Mouse (Mus musculus) forebrain, embryonic 16.5 days (tissue): ENCODE results near the gene Synpo2l. TPM values are rescaled to one million over a fixed set of nuclear protein-coding genes. Genes with fewer than 3 reads are reported as not detected.

ENCODE experiments used
- ATAC-seq: fragments of 200-750 bp; cut with Nextera tagmentation; 2 replicates; pipeline ENCODE4 v1.8.0; 2017; ENCODE audit warnings: mild to moderate bottlenecking, moderate library complexity
- H3K27ac ChIP-seq: fragments of 300-500 bp; sonication (generic); 2 replicates; pipeline ENCODE4 v1.5.1; 2014; ENCODE audit warnings: low read length, control low read depth
- H3K27me3 ChIP-seq: fragments of 300-500 bp; sonication (generic); replicated peaks from 2 replicates; pipeline ENCODE4 v1.6.1; 2014; ENCODE audit warnings: low read length; ENCODE audit not compliant: control insufficient read depth, insufficient read depth
- H3K36me3 ChIP-seq: fragments of 300-500 bp; sonication (generic); 2 replicates; pipeline ENCODE4 v1.6.1; 2014; ENCODE audit not compliant: control insufficient read depth, insufficient read depth
- H3K4me1 ChIP-seq: fragments of 300-500 bp; sonication (generic); replicated peaks from 2 replicates; pipeline ENCODE4 v1.6.1; 2014; ENCODE audit warnings: low read length; ENCODE audit not compliant: control insufficient read depth, insufficient read depth
- H3K4me2 ChIP-seq: fragments of 300-500 bp; sonication (generic); 2 replicates; pipeline ENCODE4 v1.6.1; 2014; ENCODE audit warnings: mild to moderate bottlenecking, low read length, control low read depth
- H3K4me3 ChIP-seq: fragments of 300-500 bp; sonication (generic); replicated peaks from 2 replicates; pipeline ENCODE4 v1.5.1; 2014; ENCODE audit warnings: mild to moderate bottlenecking, low read length, control low read depth
- H3K9ac ChIP-seq: fragments of 300-500 bp; sonication (generic); replicated peaks from 2 replicates; pipeline ENCODE4 v1.6.1; 2014; ENCODE audit warnings: low read depth, low read length, control low read depth
- H3K9me3 ChIP-seq: fragments of 300-500 bp; sonication (generic); 2 replicates; pipeline ENCODE4 v1.6.1; 2016; ENCODE audit warnings: low read length; ENCODE audit not compliant: control insufficient read depth
- WGBS: fragments of 180-500 bp; shearing (Covaris S2); extraction: QIAGEN DNeasy Blood & Tissue Kit; methylation state at CpG from one replicate; pipeline ENCODE4 v1.1.7; 2014; 5-methylcytosine and 5-hydroxymethylcytosine counted together
- polyA plus RNA-seq: library from polyadenylated mRNA; unstranded; fragments of >200 nt; fragmentation: Nextera tagmentation; extraction: Ambion mirVana; gene quantifications from 2 replicates; pipeline ENCODE4 v1.2.1, GENCODE M21; 2015

Gene Synpo2l
- polyA plus RNA-seq, 1 experiment from 2014 or later = 0.14 TPM

GRCm38 (mm10) chr14:20655731-20656130 is 12.4 kb downstream of the Synpo2l start:
- 88% methylated on average over 9 of the region's 9 CpGs for WGBS

GRCm38 (mm10) chr14:20654690-20655421 is 13.3 kb downstream of the Synpo2l start:
- Histone ChIP-seq H3K9me3 (no peaks in the 10 kb centered on the region), H3K4me1 (no peaks in the 10 kb centered on the region), H3K27ac (no peak overlapping the region), H3K27me3 (no peaks in the 10 kb centered on the region), H3K4me2 (no peak overlapping the region), H3K36me3 (no peaks in the 10 kb centered on the region), H3K9ac (no peak overlapping the region), H3K4me3 (no peak overlapping the region)
- WGBS = 81% methylated on average over 9 of the region's 9 CpGs
- no peak for ATAC-seq

More at GRCm38 (mm10) chr14:20655731-20656130, 12.4 kb downstream of the Synpo2l start:
- Histone ChIP-seq H3K4me1 (peaks cover 3% of the 10 kb centered on the region; the same call in 1 of the 2 replicates), H3K27ac (no peak overlapping the region), H3K4me2 (no peak overlapping the region), H3K36me3 (no peaks in the 10 kb centered on the region), H3K9me3 (no peaks in the 10 kb centered on the region), H3K4me3 (no peak overlapping the region), H3K27me3 (no peaks in the 10 kb centered on the region), H3K9ac (no peak overlapping the region)
- ATAC-seq = no peak

GRCm38 (mm10) chr14:20651722-20652256 is 16.4 kb downstream of the Synpo2l start:
- H3K4me3 ChIP-seq = no peak overlapping the region
- no peak overlapping the region for H3K27ac ChIP-seq
- no peaks in the 10 kb centered on the region for H3K4me1 ChIP-seq
- H3K36me3 ChIP-seq = no peaks in the 10 kb centered on the region
- 72% methylated on average over 4 of the region's 4 CpGs for WGBS
- no peaks in the 10 kb centered on the region for H3K9me3 ChIP-seq
- no peak overlapping the region for H3K9ac ChIP-seq
- no peak overlapping the region for H3K4me2 ChIP-seq
- H3K27me3 ChIP-seq = no peaks in the 10 kb centered on the region
- no peak for ATAC-seq

- H3K9me3 ChIP-seq = no peaks in the 10 kb centered on the region
- no peaks in the 10 kb centered on the region for H3K27me3 ChIP-seq
- no peak overlapping the region for H3K9ac ChIP-seq
- H3K27ac ChIP-seq = no peak overlapping the region
- WGBS = 79% methylated on average over 2 of the region's 2 CpGs
- no peaks in the 10 kb centered on the region for H3K36me3 ChIP-seq
- H3K4me1 ChIP-seq = no peaks in the 10 kb centered on the region
- no peak overlapping the region for H3K4me2 ChIP-seq
- H3K4me3 ChIP-seq = no peak overlapping the region
- ATAC-seq = no peak
Measured at GRCm38 (mm10) chr14:20651000-20651399, 17.2 kb downstream of the Synpo2l start.

- H3K27me3 ChIP-seq = no peaks in the 10 kb centered on the region
- no peak overlapping the region for H3K9ac ChIP-seq
- no peak for ATAC-seq
- peaks cover 5% of the 10 kb centered on the region for H3K4me1 ChIP-seq
- H3K4me3 ChIP-seq = no peak overlapping the region
- no peak overlapping the region for H3K27ac ChIP-seq
- no peak overlapping the region for H3K4me2 ChIP-seq
- no peaks in the 10 kb centered on the region for H3K36me3 ChIP-seq
- no peaks in the 10 kb centered on the region for H3K9me3 ChIP-seq
Measured at GRCm38 (mm10) chr14:20646381-20646780, 21.8 kb downstream of the Synpo2l start.

- H3K9ac ChIP-seq = no peak overlapping the region
- 44% methylated on average over 3 of the region's 3 CpGs for WGBS
- H3K4me3 ChIP-seq = no peak overlapping the region
- no peak overlapping the region for H3K27ac ChIP-seq
- H3K9me3 ChIP-seq = no peaks in the 10 kb centered on the region
- H3K4me1 ChIP-seq = peaks cover 6% of the 10 kb centered on the region
- ATAC-seq = no peak
- no peaks in the 10 kb centered on the region for H3K36me3 ChIP-seq
- H3K4me2 ChIP-seq = no peak overlapping the region
- H3K27me3 ChIP-seq = no peaks in the 10 kb centered on the region
Measured at GRCm38 (mm10) chr14:20645547-20645946, 22.6 kb downstream of the Synpo2l start.

GRCm38 (mm10) chr14:20641438-20641875 is 26.7 kb downstream of the Synpo2l start:
- Histone ChIP-seq H3K4me2 (peak overlapping the region; percentile 90), H3K27me3 (no peaks in the 10 kb centered on the region), H3K27ac (peak overlapping the region; percentile 94), H3K9me3 (no peaks in the 10 kb centered on the region), H3K4me3 (peak overlapping the region; percentile 89), H3K4me1 (peaks cover 8% of the 10 kb centered on the region), H3K9ac (peak overlapping the region; percentile 90), H3K36me3 (no peaks in the 10 kb centered on the region)
- no peak for ATAC-seq
- 12% methylated on average over 10 of the region's 10 CpGs for whole genome bisulfite sequencing

GRCm38 (mm10) chr14:20640644-20641437 is 27.3 kb downstream of the Synpo2l start, which contains the start of gene Usp54:
Gene Usp54 (minus strand): TSS chr14:20641063.
- peaks cover 8% of the 10 kb centered on the region for H3K4me1 ChIP-seq
- peak within 1 kb of the TSS; percentile 89 for H3K4me3 ChIP-seq
- under 1% methylated on average over 73 of the region's 73 CpGs for WGBS
- H3K27me3 ChIP-seq = no peaks in the 10 kb centered on the region
- ATAC-seq = peak; percentile 98
- H3K27ac ChIP-seq = peak within 1 kb of the TSS; percentile 94
- no peaks in the 10 kb centered on the region for H3K36me3 ChIP-seq
- H3K9me3 ChIP-seq = no peaks in the 10 kb centered on the region
- H3K9ac ChIP-seq = peak within 1 kb of the TSS; percentile 90
- H3K4me2 ChIP-seq = peak within 1 kb of the TSS; percentile 90

GRCm38 (mm10) chr14:20639918-20640619 is 28.1 kb downstream of the Synpo2l start:
- Histone ChIP-seq H3K4me2 (peak overlapping the region; percentile 90), H3K36me3 (no peaks in the 10 kb centered on the region), H3K4me1 (peaks cover 8% of the 10 kb centered on the region), H3K4me3 (peak overlapping the region; percentile 89), H3K27ac (peak overlapping the region; percentile 94), H3K9ac (peak overlapping the region; percentile 90), H3K27me3 (no peaks in the 10 kb centered on the region), H3K9me3 (no peaks in the 10 kb centered on the region)
- peak; percentile 51; the same call in 1 of the 2 replicates for ATAC-seq
- under 1% methylated on average over 16 of the region's 16 CpGs for WGBS
